Mouse (Mus musculus) limb, embryonic 13.5 days (tissue): ENCODE data around the gene Nfkbil1. TPM values are rescaled to one million over a fixed set of nuclear protein-coding genes. Genes with fewer than 3 reads are reported as not detected.

Source experiments
- ATAC-seq: fragments of 200-750 bp; cut with Nextera tagmentation; 2 replicates; pipeline ENCODE4 v1.8.0; 2017; ENCODE audit warnings: low read depth, moderate number of reproducible peaks, moderate TSS enrichment; ENCODE audit not compliant: low FRiP score
- H3K27ac ChIP-seq: fragments of 300-500 bp; sonication (generic); 2 replicates; pipeline ENCODE4 v1.5.1; 2015; ENCODE audit warnings: inconsistent platforms, mild to moderate bottlenecking, moderate library complexity
- H3K27me3 ChIP-seq: fragments of 300-500 bp; sonication (generic); 2 replicates; pipeline ENCODE4 v1.6.1; 2015; ENCODE audit warnings: mild to moderate bottlenecking, inconsistent platforms
- H3K36me3 ChIP-seq: fragments of 300-500 bp; sonication (generic); 2 replicates; pipeline ENCODE4 v1.6.1; 2015; ENCODE audit warnings: inconsistent platforms, mild to moderate bottlenecking, moderate library complexity
- H3K4me1 ChIP-seq: fragments of 300-500 bp; sonication (generic); 2 replicates; pipeline ENCODE4 v1.6.1; 2015; ENCODE audit warnings: inconsistent platforms
- H3K4me2 ChIP-seq: fragments of 300-500 bp; sonication (generic); replicated peaks from 2 replicates; pipeline ENCODE4 v1.6.1; 2015; ENCODE audit warnings: inconsistent platforms, mild to moderate bottlenecking, moderate library complexity
- H3K4me3 ChIP-seq: fragments of 300-500 bp; sonication (generic); 2 replicates; pipeline ENCODE4 v1.5.1; 2015; ENCODE audit warnings: moderate library complexity, mild to moderate bottlenecking, inconsistent platforms
- H3K9ac ChIP-seq: fragments of 300-500 bp; sonication (generic); 2 replicates; pipeline ENCODE4 v1.6.1; 2015; ENCODE audit warnings: mild to moderate bottlenecking, inconsistent platforms
- H3K9me3 ChIP-seq: fragments of 300-500 bp; sonication (generic); 2 replicates; pipeline ENCODE4 v1.6.1; 2016; ENCODE audit warnings: inconsistent platforms
- WGBS: fragments of 180-500 bp; shearing (Covaris S2); methylation state at CpG from one replicate; pipeline ENCODE4 v1.1.7; 2015; 5-methylcytosine and 5-hydroxymethylcytosine counted together
- polyA plus RNA-seq: library from polyadenylated mRNA; unstranded; fragments of >200 nt; fragmentation: Nextera tagmentation; extraction: Ambion mirVana; gene quantifications from 2 replicates; pipeline ENCODE4 v1.2.1, GENCODE M21; 2015

Nfkbil1 gene
- polyA plus RNA-seq, 1 experiment from 2014 or later = 12.2 TPM

GRCm38 (mm10) chr17:35232659-35233058 is 2.9 kb downstream of the Nfkbil1 start:
- Histone ChIP-seq H3K4me2 (no peak overlapping the region), H3K4me3 (no peak overlapping the region), H3K4me1 (peaks cover 38% of the 10 kb centered on the region), H3K9me3 (no peaks in the 10 kb centered on the region), H3K36me3 (peaks cover 48% of the 10 kb centered on the region), H3K27me3 (no peaks in the 10 kb centered on the region), H3K9ac (no peak overlapping the region; the same call in 1 of the 2 replicates), H3K27ac (peak overlapping the region; percentile 95; the same call in 1 of the 2 replicates)
- ATAC-seq = no peak
- WGBS = 79% methylated on average over 5 of the region's 5 CpGs

GRCm38 (mm10) chr17:35232043-35232442 is 3.5 kb downstream of the Nfkbil1 start:
- peaks cover 54% of the 10 kb centered on the region for H3K36me3 ChIP-seq
- no peaks in the 10 kb centered on the region for H3K27me3 ChIP-seq
- ATAC-seq = no peak
- no peak overlapping the region; the same call in 1 of the 2 replicates for H3K4me2 ChIP-seq
- no peaks in the 10 kb centered on the region for H3K9me3 ChIP-seq
- no peak overlapping the region for H3K27ac ChIP-seq
- H3K4me1 ChIP-seq = peaks cover 38% of the 10 kb centered on the region
- peak overlapping the region; percentile 36; the same call in 1 of the 2 replicates for H3K9ac ChIP-seq
- WGBS = 14% methylated on average over 12 of the region's 12 CpGs
- no peak overlapping the region for H3K4me3 ChIP-seq

- Histone ChIP-seq H3K36me3 (peaks cover 58% of the 10 kb centered on the region), H3K4me3 (no peak overlapping the region), H3K27ac (no peak overlapping the region), H3K4me1 (peaks cover 34% of the 10 kb centered on the region), H3K9me3 (no peaks in the 10 kb centered on the region), H3K27me3 (no peaks in the 10 kb centered on the region), H3K9ac (0 out of 2 replicates have a peak overlapping the region, but pooled peaks have one; percentile 1), H3K4me2 (no peak overlapping the region)
- ATAC-seq = no peak
- WGBS = 94% methylated on average over 10 of the region's 10 CpGs
Measured at GRCm38 (mm10) chr17:35231022-35231421, 4.6 kb downstream of the Nfkbil1 start.

GRCm38 (mm10) chr17:35226561-35227046 is 9.0 kb downstream of the Nfkbil1 start:
- no peak overlapping the region for H3K9ac ChIP-seq
- no peak for ATAC-seq
- peaks cover 72% of the 10 kb centered on the region for H3K36me3 ChIP-seq
- no peak overlapping the region for H3K4me2 ChIP-seq
- no peaks in the 10 kb centered on the region for H3K27me3 ChIP-seq
- 89% methylated on average over 14 of the region's 14 CpGs for WGBS
- H3K9me3 ChIP-seq = no peaks in the 10 kb centered on the region
- no peak overlapping the region for H3K4me3 ChIP-seq
- H3K4me1 ChIP-seq = peaks cover under 1% of the 10 kb centered on the region; the same call in 1 of the 2 replicates
- H3K27ac ChIP-seq = no peak overlapping the region

- H3K36me3 ChIP-seq = peaks cover 70% of the 10 kb centered on the region
- no peak for ATAC-seq
Measured at GRCm38 (mm10) chr17:35225456-35225855, 10.1 kb downstream of the Nfkbil1 start.

GRCm38 (mm10) chr17:35224641-35225040 is 11.0 kb downstream of the Nfkbil1 start:
- WGBS = 94% methylated on average over 4 of the region's 4 CpGs
- no peaks in the 10 kb centered on the region for H3K9me3 ChIP-seq
- peaks cover 71% of the 10 kb centered on the region for H3K36me3 ChIP-seq
- ATAC-seq = no peak
- H3K4me2 ChIP-seq = no peak overlapping the region
- no peak overlapping the region for H3K4me3 ChIP-seq
- no peak overlapping the region for H3K27ac ChIP-seq
- H3K9ac ChIP-seq = no peak overlapping the region
- H3K4me1 ChIP-seq = no peaks in the 10 kb centered on the region
- H3K27me3 ChIP-seq = no peaks in the 10 kb centered on the region

More at GRCm38 (mm10) chr17:35225456-35225855, 10.1 kb downstream of the Nfkbil1 start:
- Histone ChIP-seq H3K9me3 (no peaks in the 10 kb centered on the region), H3K27me3 (no peaks in the 10 kb centered on the region), H3K27ac (no peak overlapping the region), H3K4me3 (no peak overlapping the region), H3K9ac (no peak overlapping the region), H3K4me1 (no peaks in the 10 kb centered on the region), H3K4me2 (no peak overlapping the region)
- WGBS = 87% methylated on average over 5 of the region's 5 CpGs

GRCm38 (mm10) chr17:35222299-35222698 is 13.3 kb downstream of the Nfkbil1 start:
- Histone ChIP-seq H3K4me3 (no peak overlapping the region), H3K9me3 (no peaks in the 10 kb centered on the region), H3K9ac (no peak overlapping the region; the same call in 1 of the 2 replicates), H3K27me3 (no peaks in the 10 kb centered on the region), H3K4me2 (no peak overlapping the region), H3K27ac (0 out of 2 replicates have a peak overlapping the region, but pooled peaks have one; percentile 28), H3K4me1 (no peaks in the 10 kb centered on the region), H3K36me3 (peaks cover 58% of the 10 kb centered on the region)
- 69% methylated on average over 6 of the region's 6 CpGs for WGBS
- ATAC-seq = no peak

- Histone ChIP-seq H3K4me3 (no peak within 1 kb of the TSS), H3K9me3 (no peaks in the 10 kb centered on the region), H3K4me1 (no peaks in the 10 kb centered on the region), H3K4me2 (no peak within 1 kb of the TSS), H3K27ac (no peak within 1 kb of the TSS), H3K9ac (0 out of 2 replicates have a peak within 1 kb of the TSS, but pooled peaks have one; percentile 19), H3K27me3 (no peaks in the 10 kb centered on the region), H3K36me3 (peaks cover 46% of the 10 kb centered on the region)
- 85% methylated on average over 28 of the region's 28 CpGs for WGBS
- ATAC-seq = no peak
Measured at GRCm38 (mm10) chr17:35220156-35220952, 15.2 kb downstream of the Nfkbil1 start, which contains the start of gene Gm16181. TSS of gene Gm16181 (plus strand) at chr17:35220834.

- 88% methylated on average over 6 of the region's 6 CpGs for WGBS
- H3K4me2 ChIP-seq = no peak overlapping the region
- no peaks in the 10 kb centered on the region for H3K27me3 ChIP-seq
- no peak for ATAC-seq
- H3K4me3 ChIP-seq = no peak overlapping the region
- H3K36me3 ChIP-seq = peaks cover 39% of the 10 kb centered on the region
- H3K4me1 ChIP-seq = no peaks in the 10 kb centered on the region
- no peak overlapping the region for H3K27ac ChIP-seq
- no peak overlapping the region for H3K9ac ChIP-seq
- no peaks in the 10 kb centered on the region for H3K9me3 ChIP-seq
Measured at GRCm38 (mm10) chr17:35219601-35220041, 16.0 kb downstream of the Nfkbil1 start.

GRCm38 (mm10) chr17:35218516-35219193 is 16.9 kb downstream of the Nfkbil1 start:
- ATAC-seq = no peak
- Histone ChIP-seq H3K4me3 (no peak overlapping the region), H3K36me3 (peaks cover 39% of the 10 kb centered on the region), H3K9ac (no peak overlapping the region), H3K4me1 (no peaks in the 10 kb centered on the region), H3K27ac (no peak overlapping the region), H3K27me3 (no peaks in the 10 kb centered on the region), H3K9me3 (no peaks in the 10 kb centered on the region), H3K4me2 (no peak overlapping the region)
- WGBS = 82% methylated on average over 18 of the region's 18 CpGs

GRCm38 (mm10) chr17:35213071-35213470 is 22.5 kb downstream of the Nfkbil1 start:
- 86% methylated on average over 5 of the region's 5 CpGs for WGBS
- no peak overlapping the region for H3K4me2 ChIP-seq
- no peaks in the 10 kb centered on the region for H3K27me3 ChIP-seq
- no peak overlapping the region for H3K9ac ChIP-seq
- no peak overlapping the region for H3K27ac ChIP-seq
- H3K4me1 ChIP-seq = no peaks in the 10 kb centered on the region
- no peaks in the 10 kb centered on the region for H3K36me3 ChIP-seq
- H3K4me3 ChIP-seq = no peak overlapping the region
- no peaks in the 10 kb centered on the region for H3K9me3 ChIP-seq
- ATAC-seq = no peak

GRCm38 (mm10) chr17:35210593-35210992 is 25.0 kb downstream of the Nfkbil1 start:
- no peaks in the 10 kb centered on the region for H3K36me3 ChIP-seq
- H3K4me3 ChIP-seq = no peak overlapping the region
- H3K4me1 ChIP-seq = no peaks in the 10 kb centered on the region
- H3K27me3 ChIP-seq = 0 out of 2 replicates have a peak, but pooled peaks cover 5% of the 10 kb centered on the region
- 57% methylated on average over 3 of the region's 3 CpGs for WGBS
- H3K27ac ChIP-seq = no peak overlapping the region
- no peak overlapping the region for H3K9ac ChIP-seq
- no peak overlapping the region for H3K4me2 ChIP-seq
- ATAC-seq = no peak
- no peaks in the 10 kb centered on the region for H3K9me3 ChIP-seq
